Mouse (Mus musculus): ENCODE data around the gene Pom121l2.

Gene Pom121l2

DNA sequence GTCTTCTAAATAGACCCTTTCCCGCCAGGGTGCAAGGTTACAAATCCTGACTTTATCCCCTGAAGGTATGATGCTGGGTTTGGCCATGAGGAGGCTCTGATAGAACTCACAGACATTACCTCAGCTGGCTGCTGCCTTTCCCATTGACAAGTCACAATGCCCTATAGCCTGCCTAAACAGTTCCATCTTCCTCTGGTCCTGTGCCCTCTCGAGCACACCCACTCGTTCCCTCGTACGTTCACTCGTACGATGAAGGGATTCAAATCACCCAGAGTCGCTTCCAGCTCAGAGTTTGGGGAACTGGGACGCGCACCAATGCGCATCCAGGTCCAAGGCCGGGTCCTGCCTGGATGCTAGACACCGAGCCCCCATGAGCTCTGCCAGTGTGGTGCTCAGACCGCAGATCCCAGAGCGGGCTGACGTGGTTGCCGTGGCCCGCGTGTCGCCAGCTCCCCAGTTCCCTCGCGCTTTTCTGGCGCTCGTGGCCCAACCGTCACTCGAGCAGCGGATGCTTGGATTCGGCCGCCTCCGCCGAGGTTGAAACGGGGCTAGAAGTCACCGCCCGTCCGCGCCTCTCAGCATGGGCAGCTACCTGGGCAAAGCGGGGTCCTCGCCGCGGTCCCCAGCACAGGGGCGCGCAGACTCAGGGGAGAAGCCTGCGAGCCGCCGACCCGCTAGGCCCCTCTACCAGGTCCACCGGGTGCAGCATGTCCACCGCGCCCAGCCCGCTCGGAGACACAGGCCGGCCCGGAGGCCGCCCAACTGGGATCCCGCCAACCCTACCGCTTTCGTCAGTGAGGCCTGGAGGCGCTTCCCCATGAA is at the start of gene Pom121l2:
Gene Pom121l2, plus strand, starts transcription at position 214 of the 822 bp plus-strand sequence.
- in situ Hi-C loops (cut with MboI, MseI), result no loop called here

DNA sequence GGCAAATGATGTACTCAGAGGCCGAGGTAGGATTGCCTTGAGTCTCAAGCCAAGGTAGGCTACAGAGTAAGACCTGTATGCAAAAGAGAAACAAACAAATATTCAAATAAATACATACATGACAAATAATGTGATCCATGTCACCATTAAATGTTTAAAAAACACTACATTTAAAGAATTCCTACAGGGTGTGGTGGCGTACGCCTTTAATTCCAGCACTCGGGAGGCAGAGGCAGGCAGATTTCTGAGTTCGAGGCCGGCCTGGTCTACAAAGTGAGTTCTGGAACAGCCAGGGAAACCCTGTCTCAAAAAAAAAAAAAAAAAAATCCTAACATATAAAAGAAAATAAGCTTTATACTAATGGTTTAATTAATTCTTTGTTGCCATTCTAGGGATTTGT is 49.3 kb upstream of the Pom121l2 start:
- in situ Hi-C loops (cut with MboI, MseI), result loop anchor here (5.0 kb wide), 1 partner anchor 1506 kb away; no protein-coding TSS in a partner anchor

DNA sequence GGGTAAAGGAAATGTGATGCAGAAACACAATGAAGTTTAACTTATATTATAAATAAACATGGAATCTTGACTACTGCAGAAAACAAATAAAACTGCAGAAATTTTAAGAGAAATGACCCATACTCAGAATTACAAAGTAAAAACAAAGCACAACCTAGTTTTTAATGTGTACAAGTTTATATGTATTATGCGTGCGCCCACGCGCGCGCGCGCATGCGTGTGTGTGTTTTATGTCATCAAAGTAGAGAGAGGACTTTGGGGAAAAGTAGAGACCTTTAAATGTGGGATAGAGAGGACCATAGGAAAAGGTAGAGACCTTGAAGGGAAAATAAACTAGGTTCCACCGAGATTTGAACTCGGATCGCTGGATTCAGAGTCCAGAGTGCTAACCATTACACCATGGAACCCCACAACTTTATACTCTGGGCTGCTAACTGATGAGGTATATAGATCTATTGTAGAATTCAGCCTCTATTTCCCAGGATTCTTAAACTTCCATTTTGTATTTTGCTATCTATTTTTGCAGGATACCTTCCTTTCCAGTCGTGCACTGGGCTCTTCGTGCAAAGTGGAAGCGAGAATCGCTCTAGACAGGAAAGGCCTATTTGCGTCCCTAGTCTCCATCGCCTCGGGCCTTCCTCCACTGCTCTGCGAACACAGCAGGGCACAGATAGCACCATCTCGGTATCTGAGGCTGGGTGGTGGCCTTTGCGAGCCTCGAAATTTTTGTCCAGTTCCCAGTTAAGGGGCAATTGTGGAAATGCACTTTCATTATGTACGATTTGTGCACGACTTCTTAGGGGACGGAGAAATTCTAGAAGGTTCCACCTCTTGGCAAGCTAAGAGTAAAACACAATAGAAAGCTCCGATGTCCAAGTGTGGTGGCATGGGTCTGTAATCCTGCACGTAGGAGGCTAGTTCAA is 47.1 kb upstream of the Pom121l2 start:
- in situ Hi-C loops (cut with MboI, MseI), result loop anchor here (5.0 kb wide), 1 partner anchor 1503 kb away; no protein-coding TSS in a partner anchor

DNA sequence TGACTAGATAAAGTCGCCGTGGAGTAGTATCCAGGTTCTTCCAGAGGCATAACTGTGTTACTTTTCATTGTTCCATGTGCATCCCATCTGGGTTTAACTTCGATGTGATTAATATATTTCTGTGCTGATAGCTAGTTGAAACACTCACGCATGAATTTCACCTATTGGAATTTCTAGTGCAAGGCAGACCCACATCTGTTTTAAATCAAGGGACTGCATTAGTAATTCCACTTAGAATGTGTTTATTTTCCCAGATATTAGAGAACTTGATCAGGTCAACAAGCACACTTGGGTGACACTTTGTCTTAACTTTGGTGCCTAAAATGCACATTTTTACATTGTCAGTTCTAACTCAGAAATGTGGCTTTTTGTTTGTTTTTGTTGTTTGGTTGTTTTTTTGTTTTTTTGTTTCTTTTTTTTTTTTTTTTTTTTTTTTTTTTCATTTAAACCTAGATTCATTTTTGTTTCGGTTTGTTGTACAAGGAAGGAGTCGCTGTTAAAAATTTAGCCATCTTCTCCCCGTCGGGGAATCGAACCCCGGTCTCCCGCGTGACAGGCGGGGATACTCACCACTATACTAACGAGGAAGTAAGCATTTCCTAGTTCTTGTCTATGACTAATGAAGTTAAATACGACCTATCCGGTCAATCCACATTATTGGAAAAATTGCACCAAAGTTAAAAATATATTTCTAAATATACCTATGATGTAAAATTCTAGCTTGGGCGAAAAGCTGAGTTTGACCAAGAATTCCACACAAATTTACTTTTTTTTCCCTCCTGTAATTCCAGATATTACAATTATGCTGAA is 45.8 kb upstream of the Pom121l2 start:
- in situ Hi-C loops (cut with MboI, MseI), result loop anchor here (5.0 kb wide), 1 partner anchor 1502 kb away; no protein-coding TSS in a partner anchor

DNA sequence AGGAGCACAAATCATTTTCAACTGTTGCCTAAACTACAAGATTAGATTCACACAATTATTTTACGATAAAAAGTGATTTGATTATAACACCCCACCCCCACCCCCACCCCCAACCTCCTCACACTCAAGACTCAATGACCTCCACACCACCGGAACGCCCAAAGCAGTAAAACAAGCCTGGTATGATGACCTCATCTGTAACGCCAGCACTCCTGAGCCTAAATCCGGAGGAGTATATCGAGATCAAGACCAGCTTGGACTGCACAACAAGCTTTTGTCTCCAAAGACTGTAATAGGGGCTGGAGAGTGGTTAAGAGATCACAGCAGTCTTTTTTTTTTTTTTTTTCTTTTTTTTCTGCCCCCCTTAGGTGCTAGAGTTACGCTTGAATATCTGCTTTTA is 45.2 kb upstream of the Pom121l2 start:
- in situ Hi-C loops (cut with MboI, MseI), result no loop called here

DNA sequence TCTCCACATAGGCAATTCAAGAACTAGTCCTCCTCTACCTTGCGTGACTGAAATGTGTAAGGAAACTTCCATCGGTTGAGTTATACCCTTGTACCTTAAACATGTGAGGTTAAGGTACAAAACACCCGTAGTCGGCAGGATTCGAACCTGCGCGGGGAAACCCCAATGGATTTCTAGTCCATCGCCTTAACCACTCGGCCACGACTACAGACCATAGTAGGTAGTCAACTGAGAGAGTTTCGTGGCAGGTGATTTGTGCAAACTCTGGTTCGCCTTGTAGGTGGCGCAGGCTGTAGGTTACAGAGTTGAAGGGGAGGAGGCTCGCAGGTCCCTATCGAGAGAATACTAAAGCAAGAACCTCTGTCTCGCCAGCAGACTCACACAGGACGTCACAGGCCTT is 44.0 kb upstream of the Pom121l2 start:
- in situ Hi-C loops (cut with MboI, MseI), result no loop called here

DNA sequence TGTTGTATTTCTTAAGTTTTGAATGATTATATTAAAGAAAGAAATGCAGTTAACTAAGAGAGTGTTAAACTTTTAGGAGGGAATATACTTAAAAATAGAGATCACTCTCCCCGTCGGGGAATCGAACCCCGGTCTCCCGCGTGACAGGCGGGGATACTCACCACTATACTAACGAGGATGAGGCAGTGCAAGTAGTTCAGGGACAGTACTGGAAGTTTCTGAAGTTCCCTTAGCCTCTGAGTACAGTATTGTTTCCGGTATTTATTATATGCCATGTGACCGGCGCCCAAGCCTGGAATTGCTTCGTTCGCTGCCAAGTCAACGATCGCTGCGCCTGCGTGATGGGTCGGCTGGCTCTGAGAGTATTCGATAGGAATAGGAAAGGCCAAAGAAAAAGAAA is 40.8 kb upstream of the Pom121l2 start:
- in situ Hi-C loops (cut with MboI, MseI), result loop anchor here (10.0 kb wide), 1 partner anchor 85 kb away; no protein-coding TSS in a partner anchor

DNA sequence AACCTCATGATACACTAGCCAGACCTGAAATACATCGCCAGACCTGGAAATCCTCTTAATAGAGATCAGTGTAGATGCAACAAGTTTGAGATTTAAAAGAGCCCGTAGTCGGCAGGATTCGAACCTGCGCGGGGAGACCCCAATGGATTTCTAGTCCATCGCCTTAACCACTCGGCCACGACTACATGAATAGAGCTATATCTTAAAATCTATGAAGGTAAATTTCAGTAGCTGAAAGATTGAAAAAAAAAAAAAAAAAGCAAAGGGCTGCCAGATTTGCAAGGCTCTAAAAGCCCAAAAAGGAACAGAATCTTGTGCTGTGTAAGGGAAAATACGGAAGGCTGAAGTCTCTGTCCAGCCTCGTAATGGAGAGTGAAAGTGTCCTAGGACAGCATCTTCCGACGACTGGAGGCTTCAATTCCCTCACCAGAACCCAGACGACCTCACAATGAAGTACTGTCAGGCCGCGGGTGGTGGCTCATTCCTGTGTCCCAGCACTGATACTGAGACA is 40.1 kb upstream of the Pom121l2 start:
- in situ Hi-C loops (cut with MboI, MseI), result loop anchor here (10.0 kb wide), 1 partner anchor 86 kb away; no protein-coding TSS in a partner anchor

DNA sequence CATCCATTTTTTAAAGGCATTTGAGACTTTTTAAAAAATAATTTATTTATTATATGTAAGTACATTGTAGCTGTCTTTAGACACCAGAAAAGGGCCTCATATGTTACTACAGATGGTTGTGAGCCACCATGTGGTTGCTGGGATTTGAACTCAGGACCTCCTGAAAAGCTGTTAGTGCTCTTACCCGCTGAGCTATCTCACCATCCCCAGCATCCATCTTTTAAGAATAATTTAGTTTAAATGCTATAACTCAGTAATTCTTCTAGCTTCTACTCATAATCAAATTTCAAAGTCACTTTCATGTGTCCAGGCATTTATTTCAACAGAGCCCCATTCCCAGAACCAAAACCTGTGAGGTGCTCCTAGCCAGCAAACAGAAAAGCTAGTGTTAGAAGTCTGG is 37.4 kb upstream of the Pom121l2 start:
- in situ Hi-C loops (cut with MboI, MseI), result loop anchor here (10.0 kb wide), 1 partner anchor 89 kb away; no protein-coding TSS in a partner anchor

DNA sequence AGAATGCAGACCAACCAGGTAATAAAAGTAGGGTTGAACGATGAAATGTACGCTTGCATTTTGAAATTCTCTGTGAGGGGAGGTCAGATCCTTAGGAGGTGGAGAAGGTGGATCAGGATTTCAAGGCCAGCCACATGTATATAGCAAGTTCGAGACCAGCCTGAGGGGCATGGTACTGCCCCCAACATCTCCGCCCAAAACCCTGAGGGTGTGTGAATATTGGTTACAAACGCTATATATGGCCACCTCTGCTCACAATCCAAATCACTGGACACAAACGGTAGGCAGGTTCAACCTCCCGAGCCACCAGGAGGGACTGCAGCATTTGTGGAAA is 36.4 kb upstream of the Pom121l2 start:
- in situ Hi-C loops (cut with MboI, MseI), result loop anchor here (10.0 kb wide), 1 partner anchor 90 kb away; no protein-coding TSS in a partner anchor

DNA sequence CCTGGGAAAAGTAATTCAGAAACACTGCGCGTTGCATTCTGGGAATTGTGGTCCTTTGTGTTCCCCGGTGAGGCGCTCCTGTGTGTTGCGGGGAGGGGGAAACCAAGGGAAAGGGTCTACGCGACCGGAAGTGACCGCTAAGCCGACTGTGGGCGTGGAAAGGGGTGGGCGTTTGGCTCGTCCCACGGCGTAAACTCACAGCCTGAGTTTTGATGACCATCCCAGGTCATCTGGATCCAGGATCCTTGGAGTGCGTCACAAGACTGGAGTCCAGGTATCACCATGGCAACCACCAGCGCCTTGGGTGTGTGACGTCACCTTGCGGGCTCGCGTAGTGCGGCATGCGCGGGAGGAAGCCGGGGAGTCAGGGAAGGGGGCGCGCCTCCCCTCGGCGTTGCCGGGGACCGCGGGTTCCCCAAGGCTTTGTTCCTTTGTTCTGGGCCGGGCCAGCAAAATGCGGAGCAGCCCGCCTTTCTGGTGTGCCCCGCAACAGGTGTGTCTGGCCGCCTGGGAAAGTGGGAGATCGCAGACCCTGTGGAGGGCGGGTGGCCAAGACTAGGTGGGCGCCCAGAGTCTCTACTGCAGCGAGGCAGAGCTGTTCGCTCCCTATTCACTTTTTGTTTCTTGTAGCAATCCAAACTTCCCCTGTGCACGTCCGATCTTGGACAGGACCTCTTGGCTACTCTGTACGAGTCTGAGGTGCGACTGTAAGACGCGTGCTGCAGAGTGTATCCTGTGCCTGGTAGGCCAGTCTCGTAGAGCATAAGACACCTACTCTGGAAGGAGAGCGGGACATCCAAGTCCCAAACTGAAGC is 35.9 kb upstream of the Pom121l2 start, which contains the start of gene Zfp184:
Gene Zfp184, plus strand, starts transcription at position 169 of the 815 bp plus-strand sequence.
- in situ Hi-C loops (cut with MboI, MseI), result loop anchor here (5.0 to 10.0 kb wide), 2 partner anchors 33 to 90 kb away; no protein-coding TSS in a partner anchor

DNA sequence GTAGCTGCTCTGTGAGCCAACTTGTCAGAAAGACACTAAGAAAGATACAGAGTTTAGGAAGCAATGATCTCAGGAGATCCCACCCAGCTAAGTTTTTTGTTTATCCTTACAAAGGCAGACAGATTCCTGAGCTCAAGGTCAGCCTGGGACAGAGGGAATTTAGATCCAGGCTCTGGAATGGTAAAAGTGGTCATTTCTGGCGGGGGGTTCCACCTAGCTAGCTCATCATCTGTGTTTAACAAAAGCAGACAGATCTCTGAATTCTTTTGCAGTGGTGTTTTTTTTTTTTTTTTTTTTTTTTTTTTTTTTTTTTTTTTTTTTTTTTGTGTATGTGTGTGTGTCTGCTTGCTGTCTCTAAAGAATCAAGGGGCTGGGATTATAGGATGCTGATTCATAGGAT is 11.7 kb upstream of the Pom121l2 start:
- in situ Hi-C loops (cut with MboI, MseI), result no loop called here

DNA sequence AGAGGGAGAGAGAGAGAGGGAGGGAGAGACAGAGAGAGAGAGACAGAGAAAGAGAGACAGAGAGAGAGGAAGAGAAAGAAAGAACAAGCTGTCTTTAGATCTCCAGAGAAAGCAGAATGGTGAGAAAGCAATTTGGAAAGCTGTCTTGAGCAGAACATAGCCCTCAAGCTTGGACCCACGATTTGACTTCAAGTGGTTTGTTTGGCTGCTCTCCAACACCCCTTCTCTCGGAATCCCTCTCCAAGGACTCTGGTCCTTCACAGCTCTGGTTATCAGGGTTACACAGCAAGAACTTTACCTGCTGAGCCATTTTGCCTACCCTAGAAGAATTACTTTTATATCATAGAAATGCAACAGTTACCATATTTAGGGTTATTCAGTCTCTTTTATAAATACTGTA is 11.2 kb upstream of the Pom121l2 start:
- in situ Hi-C loops (cut with MboI, MseI), result loop anchor here (5.0 kb wide), 1 partner anchor 57 kb away; no protein-coding TSS in a partner anchor

DNA sequence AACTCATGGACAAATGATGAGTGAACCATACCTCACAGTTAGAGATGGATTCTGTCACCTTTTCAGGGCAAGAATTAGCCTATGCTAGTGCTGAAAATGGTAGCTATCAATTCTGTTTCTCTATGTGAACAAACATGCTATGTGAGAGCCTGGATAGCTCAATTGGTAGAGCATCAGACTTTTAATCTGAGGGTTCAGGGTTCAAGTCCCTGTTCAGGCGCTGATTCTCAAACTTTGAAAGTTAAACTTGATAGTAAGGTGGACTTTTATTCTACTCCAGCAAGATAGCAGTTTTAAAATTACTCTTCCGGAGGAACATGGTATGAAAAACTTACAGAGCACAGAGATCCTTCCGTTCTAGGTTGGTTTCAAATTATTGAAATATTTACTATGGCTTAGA is 9.4 kb upstream of the Pom121l2 start:
- in situ Hi-C loops (cut with MboI, MseI), result loop anchor here (5.0 kb wide), 1 partner anchor 56 kb away; no protein-coding TSS in a partner anchor

DNA sequence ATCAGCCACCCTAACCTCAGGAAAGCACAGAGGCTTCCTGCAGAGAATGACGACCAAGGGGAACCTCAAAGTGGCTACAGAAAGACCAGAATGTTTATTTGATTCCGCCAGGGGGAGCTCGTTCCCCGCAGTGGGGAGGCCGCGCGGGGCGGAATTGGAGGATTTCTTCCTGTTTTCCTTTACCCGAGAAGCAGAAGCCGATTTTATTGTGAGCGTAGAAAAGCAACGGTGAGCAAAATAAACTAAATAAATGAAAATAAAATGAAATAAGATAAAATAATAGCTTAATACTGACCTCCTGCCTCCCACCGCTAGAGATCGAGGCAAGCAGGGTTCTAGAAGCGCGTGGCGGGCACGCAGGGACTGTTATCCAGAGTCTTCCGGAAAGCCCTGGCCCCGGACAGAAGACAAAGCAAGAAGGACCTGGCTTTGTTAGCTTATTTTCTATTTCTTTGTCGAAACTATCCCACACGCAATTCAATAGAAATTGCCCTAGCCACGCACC is 6.7 kb upstream of the Pom121l2 start:
- in situ Hi-C loops (cut with MboI, MseI), result loop anchor here (5.0 kb wide), 1 partner anchor 53 kb away; no protein-coding TSS in a partner anchor

DNA sequence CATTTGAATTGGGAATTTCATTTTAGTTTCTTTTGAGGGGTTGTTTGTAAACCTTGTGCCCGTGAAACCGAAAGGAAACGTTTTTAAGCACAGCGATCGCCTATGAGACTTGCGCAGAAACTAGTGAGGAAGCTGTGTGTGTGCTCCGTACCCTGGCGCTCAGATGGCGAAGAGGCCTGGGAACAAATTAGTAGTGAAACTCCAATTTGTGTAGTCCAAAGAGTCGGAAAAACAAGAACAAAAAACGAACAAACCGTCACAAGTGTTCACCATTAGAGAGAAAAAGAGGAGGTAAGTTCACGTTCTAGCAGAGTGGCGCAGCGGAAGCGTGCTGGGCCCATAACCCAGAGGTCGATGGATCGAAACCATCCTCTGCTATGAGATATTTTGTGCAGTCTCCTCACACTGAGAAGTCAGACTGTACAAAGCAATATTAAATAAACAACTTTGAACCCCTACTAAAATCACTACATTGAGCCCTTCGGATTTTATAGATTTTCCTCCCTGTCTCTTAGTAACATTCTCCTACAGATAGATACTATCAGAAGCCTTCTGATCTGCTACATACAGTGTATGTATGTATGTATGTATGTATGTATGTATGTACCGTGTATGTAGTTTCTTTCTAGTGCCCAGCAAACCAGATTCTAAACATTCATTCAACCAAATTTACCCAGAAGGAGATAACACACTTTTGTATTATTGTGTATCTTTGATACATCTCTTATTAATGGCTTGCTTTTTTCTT is 6.1 kb upstream of the Pom121l2 start:
- in situ Hi-C loops (cut with MboI, MseI), result loop anchor here (5.0 kb wide), 1 partner anchor 52 kb away; no protein-coding TSS in a partner anchor

DNA sequence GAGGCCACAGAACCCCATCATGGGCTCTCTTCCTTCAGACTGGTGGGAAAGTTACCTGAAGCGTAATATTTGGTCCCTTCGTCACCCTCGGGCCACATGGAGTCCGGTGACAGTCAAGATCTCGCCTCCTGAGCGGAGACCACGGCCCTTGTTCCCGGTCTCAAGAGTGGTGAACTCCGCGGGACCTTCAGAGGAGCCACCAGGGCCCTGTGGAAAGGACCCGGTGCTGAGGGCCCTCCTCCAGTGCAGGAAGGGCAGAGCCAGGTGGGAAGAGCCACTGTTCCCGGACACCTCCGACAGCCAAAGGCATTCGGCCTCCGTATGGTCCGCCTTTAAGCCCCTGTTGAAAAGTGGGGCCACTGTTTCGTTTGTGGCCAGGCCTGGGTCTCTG is 804 bp downstream of the Pom121l2 start:
- in situ Hi-C loops (cut with MboI, MseI), result no loop called here

DNA sequence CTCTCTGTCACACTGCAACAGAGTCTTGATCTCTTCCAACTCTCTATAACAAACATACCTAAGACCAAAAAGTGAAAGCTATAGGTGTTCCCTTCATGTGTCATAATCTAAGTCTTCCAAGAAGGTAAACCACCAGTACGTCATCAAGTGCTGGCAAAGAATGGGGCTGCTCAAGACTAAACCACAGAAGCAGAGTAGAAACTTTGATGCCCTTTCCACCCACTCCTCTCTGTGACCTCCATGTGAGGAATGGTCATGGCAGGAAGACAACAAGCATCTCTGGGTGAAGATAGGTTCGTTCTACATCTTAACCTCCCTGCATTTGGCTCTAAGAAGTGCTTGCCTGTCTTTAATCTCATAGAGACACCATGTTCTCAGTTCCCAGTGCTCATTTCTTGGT is 3.5 kb downstream of the Pom121l2 start:
- in situ Hi-C loops (cut with MboI, MseI), result no loop called here

DNA sequence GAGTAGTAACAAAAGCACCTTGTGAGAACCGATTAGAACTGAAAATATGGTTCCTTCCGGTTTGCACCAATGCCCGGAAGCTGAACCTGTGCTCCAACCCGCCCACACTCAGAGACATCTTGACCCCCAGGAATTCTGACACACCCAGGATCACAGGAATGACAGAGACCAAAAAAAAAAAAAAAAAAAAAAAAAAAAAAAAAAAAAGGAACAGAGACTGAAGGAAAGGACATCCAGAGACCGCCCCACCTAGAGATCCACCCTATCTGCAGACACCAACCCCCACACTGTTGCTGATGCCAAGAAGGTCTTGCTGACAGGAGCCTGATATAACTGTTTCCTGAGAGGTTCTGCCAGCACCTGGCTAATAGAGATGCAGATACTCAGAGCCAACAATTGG is 11.6 kb downstream of the Pom121l2 start:
- in situ Hi-C loops (cut with MboI, MseI), result no loop called here

Measured in T-helper 1 cell (primary cell).